Mouse (Mus musculus): ENCODE results near the gene Brap.
"Not testable (repeated sequence)": the region's sequence is repeated elsewhere in the genome, so short reads cannot be mapped to it uniquely, and the experiment has no call there.

Brap gene

DNA sequence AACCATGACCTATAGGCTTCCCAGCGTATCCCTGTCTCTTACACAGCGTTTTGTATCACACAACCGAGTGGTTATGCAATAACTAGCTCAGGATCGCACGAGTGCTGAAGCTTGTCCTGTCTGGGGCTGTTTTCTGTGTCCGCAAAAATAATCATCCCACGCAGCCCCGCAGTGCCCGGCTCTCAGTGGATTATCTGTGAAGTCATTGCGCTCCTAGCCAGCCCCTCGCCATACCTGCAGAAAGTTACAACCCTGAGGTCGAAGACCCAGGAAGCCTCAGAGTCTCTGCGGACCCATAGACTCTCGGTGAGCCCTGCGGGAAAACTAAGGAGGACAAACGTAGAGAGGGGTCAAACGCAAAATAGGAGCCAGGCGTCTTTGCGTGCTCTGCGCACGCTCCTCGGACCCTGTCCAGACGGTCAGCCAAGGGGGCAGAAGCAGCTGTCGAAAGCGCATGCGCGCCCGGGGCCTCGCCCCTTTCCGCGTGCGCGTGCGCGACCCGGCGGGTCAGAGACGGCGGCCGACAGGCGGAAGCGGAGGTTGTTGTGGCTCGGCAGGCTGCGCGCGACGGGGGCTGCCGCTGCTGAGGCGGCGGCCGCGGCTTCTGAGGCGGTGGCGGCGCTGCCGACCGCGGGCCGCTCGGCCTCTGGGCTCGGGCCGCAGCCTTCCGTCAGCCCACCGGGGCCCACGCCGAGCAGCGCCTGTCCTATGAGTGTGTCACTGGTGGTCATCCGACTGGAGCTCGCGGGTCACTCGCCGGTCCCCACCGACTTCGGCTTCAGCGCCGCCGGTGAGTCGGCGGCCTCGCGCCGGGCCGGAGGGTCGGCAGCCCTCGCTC, at the start of gene Brap, which contains the start of gene Acad10:
Gene Brap (plus strand): TSS at position 505 of the 838 bp plus-strand sequence.
Gene Acad10 (minus strand): TSS at position 456 of the 838 bp plus-strand sequence.
- peak; percentile 93 for DNase-seq

DNA sequence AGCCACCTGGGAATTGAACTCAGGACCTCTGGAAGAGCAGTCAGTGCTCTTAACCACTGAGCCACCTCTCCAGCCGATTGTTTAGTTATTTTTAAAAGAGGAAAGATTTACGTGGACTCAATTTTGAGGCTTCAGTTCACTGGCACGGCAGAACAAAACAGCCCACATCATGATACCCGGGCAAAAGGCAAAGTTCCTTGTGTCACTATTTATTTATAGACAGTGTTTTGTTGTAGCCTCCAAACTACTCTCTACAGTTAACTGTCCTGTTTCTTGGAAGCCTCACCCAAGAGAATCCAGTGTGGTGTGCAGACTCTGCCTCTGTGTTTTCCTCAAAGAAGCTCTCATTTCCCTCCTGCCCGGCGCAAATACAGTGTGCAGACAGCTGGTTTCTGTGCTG, 48.3 kb upstream of the Brap start:
- no peak for DNase-seq

DNA sequence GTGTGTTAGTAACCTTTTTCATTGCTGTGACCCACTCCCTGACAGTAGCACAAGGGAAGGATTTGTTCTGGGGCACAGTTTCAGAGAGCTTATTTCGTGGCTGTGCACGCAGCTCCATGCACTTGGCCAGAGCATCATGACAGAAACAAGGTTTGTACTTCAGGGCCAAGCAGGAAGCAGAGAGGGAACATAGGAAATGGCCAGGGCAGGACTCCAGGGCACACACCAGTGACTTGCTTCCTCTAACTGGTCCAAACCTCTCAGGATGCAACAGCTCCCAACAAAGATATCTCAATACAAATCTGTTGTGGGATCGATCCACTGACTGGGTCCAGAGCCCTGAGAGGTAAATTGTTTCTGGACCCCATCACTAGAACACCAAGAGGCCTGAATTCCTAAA, 45.4 kb upstream of the Brap start:
- not testable (repeated sequence) for DNase-seq

DNA sequence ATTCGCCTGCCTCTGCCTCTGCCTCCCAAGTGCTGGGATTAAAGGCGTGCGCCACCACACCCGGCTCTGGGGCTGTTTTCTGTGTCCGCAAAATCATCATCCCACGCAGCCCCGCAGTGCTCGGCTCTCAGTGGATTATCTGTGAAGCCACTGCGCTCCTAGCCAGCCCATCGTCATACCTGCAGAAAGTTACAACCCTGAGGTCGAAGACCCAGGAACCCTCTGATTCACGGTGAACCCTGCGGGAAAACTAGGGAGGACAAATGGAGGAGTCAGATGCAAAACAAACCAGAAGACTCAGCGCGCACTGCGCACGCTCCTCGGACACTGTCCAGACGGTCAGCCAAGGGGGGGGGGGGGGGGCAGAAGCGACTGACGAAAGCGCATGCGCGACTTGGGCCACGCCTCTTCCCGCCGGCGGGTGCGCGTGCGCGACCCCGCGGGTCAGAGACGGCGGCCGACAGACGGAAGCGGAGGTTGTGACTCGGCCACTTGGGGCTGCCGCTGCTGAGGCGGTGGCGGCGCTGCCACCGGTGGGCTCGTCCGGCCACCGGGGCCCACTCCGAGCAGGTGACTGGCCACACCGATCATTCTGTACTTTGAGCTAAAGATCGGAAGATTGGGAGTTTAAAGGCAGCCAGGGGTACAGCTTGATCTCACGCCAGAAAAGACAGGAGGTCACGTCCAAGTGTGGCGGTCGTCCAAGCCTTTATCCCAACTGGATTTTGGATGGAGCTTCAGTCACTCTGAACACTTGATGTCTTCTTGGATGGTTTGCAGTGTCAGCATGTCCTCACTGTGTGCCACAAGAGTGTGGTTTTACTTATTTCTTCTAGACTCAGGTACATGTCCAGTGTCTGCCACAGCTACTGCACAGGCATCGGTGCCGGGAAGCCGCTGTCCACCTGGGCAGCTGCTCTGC, 41.5 kb upstream of the Brap start, which contains the start of gene Acad12:
Gene Acad12 (minus strand): TSS at position 347 of the 922 bp plus-strand sequence.
- DNase-seq: peak; percentile 78

DNA sequence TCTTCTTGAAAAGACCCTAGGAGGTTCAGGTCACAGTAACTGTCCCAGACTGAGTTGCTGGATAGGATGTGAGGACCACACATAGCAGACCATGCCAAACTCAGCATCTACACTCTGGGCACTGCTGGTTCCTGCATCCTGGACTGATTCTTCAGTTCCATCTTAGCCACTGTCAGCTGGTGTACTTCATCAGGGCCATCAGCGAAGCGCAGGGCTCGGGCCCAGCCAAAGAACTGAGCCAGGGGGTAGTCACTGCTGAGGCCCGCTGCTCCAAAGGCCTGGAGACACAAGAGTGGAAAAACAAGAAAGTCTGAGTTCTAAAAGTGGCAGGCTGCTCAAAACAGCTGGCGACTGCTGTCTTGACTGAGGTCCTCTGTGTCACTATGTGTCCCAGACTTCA, 39.3 kb upstream of the Brap start:
- no peak for DNase-seq

DNA sequence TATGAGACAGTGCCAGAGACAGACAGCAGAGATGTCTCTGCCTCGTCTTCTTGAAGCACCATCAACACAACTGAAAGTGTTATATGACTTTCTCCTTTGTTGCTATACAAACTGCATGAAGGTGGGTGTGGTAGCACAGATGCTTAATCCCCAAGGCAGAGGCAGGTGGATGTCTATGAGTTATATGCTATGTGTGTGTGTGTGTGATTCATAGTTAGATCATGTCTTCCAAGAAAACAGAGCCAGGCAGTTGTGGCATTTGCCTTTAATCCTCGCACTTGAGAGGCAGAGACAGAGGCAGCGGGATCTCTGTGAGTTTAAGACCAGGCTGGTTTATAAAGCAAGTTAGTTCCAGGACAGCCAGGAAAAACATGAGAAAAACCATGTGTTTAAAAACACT, 37.1 kb upstream of the Brap start:
- no peak for DNase-seq

DNA sequence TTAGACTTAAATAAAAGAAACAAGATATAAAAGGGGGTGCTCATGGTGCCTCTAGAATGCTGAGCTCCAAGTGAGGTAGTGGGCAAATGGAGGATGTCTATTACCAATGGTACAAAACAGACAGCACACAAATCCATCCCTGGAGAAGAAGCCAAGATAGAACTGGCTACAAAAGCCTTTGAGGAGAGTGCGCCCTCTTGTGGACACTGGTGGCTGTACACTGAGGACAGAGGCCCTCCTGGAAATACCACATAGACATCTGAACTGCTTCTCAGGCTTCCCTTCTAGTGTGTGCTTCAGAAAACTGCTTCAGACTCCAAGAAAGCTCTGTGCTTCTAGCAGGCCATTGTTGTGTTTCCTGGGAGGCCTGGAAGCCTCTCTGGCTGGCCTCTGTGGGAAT, 32.5 kb upstream of the Brap start:
- peak; percentile 81 for DNase-seq

DNA sequence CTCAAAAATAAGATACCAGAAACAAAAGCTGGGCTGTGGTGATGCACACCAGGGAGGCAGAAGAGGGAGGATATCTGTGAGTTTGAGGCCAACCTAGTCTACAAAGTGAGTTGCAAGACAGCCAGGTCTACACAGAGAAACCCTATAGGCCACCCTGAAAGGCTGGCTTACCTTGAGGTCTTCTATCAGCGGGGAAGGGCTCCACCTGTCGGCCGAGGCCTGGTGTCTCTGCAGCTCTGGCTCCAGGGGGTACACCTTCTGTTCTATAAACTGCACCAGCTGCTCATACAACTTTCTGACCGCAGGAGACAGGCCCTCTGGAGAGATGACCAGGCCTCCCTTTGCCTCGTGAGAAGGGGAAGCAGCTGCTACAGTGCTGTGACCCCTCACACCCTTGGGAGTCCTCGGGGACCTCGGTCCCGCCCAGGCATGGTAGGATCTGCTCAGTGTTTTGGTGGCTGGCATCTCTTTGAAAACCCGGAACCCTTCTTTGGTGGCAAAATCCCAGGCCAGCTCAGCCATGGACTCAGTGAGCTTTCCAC, 29.2 kb upstream of the Brap start:
- peak; percentile 16 for DNase-seq

DNA sequence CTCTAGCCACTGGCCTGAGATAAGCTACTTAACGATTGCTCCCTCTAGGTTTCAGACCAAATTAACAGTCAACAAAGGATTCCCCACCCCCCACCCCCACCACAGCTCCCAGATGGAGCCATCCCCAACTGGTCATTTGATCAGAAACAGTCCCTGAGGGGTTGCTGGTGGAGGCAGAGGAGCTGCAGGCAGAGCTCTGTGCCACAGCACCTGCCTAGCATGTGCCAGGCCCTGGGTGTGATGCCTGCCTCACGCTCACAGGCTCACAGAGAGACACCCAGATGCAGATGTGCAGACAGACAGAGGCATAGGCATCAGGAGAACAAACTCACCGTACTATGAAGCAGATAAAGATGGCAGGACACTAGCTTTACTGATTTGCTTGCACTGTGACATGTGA, 27.6 kb upstream of the Brap start:
- no peak for DNase-seq

DNA sequence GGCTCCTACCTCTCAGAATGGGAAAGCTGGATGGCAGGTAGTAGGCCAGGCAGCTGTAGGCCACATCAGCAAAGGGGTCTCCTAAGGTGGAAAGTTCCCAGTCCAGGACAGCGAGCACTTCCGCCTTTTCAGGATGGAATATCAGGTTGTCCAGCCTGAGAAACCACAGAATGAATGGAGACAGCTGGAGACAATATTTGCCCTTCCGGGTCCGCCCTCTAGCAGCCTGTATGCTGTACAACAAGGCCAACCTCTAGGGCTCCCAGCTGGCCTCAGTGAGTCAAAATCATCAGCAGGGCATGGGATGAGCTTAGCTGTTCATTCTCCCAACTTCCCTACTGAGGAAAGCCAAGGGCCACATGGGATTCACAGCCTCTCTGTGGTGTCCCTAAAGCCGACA, 25.7 kb upstream of the Brap start:
- DNase-seq: no peak

DNA sequence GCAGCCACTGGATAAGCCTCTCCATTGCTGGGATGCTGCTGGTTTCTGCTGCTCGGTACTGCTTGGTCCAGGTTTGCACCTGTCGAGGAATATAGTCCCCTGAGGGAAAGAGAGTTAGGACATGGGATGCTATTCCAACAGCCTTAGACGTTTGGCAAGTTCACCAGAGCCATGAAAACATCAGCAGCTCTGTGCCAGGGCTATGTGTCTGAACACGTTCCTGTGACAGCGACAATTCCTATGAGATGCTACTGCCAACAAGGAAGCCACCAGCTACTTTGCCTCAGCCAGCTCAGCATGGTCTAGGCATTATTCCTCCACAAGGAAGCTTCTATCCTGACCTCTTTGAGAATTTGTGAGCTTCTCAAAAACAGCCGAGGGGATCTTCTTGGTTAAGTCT, 23.1 kb upstream of the Brap start:
- DNase-seq: no peak

DNA sequence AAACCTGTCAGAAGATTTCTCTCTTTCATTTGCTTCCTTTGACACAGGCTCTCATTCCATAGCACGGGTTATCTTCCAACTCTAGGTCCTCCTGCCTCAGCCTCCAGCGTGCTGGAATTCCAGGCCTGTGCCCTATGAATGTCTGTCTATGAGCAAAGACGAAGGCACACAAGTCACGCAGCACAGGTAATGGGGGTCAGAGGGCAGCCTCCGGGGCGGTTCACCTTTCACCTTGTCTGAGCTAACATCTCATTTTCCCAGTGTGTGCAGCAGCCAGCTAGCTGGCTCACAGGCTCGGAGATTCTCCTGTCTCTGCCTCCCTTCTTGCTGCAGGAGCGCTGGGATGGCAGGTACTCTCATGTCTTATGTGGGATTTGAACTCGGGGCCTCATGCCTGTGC, 20.8 kb upstream of the Brap start:
- DNase-seq: no peak

DNA sequence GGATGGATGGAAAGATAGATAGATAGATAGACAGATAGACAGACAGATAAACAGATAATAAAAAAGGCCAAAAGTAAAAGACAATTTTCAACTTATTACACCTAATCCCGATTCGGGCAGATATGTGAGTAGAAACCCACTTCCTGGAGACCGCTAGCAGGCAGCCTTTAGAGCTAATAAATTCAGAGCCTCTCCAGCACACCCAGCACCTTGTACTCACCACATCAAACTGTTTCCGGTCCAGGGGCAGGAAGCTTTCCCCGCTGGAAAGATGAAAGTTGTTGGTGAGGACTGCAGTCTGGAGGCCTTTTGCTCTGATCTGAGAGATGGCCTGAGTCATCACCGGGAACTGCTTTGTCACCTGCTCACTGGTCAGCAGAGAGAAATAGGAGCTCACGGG, 11.2 kb upstream of the Brap start:
- DNase-seq: no peak

DNA sequence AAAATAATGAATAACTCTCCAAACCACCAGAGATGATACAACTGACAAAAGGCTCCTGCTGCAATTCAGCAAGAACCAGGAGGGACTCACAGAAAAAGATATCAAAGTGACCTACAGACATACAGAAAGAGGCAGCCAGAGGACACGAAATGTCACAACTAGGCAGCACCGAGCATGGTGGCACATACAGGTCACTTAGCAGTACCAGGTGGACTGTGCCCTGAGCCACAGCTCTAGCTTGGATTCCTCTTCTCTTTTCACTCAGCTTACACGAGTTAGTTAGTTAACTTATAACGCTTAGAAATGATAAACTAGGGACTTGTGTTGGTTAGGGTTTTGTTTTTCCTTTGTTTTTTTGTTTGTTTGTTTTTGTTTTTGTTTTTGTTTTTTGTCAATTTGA, 5.8 kb upstream of the Brap start:
- no peak for DNase-seq

DNA sequence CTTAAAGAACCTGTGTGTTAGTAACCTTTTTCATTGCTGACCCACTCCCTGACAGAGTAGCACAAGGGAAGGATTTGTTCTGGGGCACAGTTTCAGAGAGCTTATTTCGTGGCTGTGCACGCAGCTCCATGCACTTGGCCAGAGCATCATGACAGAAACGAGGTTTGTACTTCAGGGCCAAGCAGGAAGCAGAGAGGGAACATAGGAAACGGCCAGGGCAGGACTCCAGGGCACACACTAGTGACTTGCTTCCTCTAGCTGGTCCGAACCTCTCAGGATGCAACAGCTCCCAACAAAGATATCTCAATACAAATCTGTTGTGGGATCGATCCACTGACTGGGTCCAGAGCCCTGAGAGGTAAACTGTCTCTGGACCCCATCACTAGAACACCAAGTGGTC, 3.5 kb upstream of the Brap start:
- not testable (repeated sequence) for DNase-seq

DNA sequence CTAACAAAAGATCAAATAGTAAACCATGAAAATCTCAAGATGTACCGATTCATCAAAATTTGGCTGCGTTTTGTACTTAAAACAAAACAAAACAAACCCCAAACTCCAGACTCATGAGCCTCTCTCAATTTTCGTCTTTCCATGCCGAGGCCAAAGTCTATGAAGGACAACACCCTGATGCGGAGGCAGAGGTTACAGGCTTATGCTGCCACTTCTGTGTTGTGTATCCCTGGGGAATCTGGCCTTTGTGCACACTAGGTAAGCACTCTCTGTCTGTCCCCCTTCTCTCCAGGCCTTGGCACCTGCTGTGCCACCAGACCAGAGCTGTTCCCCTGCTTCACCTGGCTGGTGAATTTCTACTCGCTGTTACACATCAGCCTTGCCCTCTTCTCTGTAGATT, 2.7 kb upstream of the Brap start:
- DNase-seq: not testable (repeated sequence)

DNA sequence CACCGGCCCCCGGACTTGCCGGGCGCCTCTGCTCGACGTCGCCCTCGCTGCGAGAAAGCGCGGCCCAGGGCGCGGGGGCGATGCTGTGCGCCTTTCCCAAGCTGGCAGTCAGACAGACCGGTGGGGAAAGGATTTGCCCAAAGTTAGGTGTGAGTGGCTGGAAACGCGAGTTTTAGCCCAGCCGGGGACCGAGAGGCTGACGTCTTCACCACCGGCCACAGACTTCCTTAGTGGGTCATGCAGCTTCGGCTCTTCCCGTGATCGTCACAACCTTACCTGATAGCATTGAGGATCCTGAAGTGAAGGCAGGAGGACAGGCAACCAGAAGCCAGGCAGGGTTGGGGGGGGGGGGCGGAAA, 513 bp downstream of the Brap start:
- DNase-seq: peak; percentile 41

DNA sequence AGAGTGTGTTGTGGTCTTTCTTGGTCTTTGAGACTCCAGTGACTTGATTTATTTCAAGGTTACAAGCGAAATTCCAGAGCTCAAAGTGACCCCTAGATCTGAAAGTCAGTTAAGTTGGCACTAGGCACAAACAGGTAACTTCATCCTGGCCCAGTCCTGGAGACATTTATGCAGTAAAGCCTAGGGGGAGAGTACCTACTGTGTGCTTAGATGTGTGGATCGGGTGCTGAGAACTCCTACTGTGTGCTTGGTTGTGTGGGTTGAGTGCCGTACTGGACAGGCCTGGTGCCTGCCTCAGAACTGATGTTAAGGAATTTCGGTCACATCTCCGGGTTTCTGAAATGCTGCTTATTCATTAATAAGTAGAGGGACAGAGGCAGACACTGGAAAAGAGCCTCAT, 1.1 kb downstream of the Brap start:
- DNase-seq: no peak

DNA sequence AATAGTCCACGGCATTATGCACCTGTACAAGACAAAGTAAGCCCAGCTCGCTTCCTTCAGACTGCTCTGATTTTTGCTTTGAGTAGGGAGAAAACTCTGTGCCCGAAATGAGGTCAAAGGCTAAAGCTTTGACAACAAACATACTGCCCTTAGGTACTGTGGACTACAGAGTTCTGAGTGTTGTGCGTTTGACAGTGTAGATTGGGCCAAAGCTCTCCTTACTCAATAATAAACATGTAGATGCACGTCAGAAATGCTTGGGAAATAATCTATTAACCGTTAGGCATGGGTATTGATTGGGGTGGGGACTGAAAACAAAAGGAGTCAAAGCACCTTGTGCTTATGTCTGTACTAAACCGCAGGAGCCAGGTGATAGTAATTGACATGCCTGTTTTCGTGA, 3.1 kb downstream of the Brap start:
- no peak for DNase-seq

DNA sequence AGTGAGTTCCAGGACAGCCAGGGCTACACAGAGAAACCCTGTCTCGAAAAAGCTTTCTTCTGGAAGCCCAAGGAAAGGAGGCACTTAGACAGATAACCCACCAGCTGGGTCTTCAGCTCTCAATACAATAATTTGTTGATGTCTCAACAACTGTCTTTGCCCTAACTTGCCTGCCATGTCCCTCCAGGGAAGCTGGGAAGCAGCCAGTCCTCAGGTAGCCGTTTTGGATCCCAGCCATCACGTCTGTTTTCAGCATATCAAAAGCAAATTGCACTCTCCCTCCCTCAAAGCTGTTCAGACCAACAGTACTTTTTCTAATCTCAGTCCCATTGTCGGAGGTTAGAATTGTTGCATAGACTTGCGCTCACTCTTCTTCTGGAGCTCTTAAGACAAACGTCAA, 3.7 kb downstream of the Brap start:
- no peak for DNase-seq

DNA sequence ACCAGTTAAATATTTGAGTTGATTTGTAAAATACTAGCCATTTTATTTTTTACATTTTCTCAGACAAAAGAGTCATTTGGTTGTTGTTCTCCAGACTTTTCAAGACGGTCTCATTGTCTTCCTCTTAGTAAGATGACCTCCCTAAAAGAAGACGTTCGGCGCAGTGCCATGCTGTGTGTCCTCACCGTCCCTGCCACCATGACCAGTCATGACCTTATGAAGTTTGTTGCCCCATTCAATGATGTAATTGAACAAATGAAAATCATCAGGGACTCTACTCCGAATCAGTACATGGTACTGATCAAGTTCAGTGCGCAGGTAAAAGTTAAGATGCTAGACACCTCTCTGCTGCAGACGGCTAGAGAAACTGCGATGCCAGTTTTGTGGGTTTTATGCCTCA, 4.6 kb downstream of the Brap start:
- DNase-seq: no peak

DNA sequence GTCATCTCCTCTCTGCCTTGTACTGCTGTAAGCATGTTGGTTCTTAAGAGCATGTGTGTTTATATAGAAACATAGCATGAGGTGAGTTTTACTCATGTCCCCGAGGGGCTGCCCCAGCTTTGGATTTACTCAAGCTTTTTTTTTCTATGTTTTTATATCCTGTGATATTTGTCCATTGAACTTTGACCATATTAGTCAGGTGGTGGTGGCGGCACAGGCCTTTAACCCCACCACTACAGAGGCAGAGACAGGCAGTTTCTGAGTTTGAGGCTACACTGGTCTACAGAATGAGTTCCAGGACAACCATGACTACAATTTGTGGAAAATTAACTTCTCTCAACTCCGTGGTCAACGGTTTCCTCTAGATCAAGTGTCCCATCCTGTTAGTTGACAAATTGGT, 6.7 kb downstream of the Brap start:
- no peak for DNase-seq

DNA sequence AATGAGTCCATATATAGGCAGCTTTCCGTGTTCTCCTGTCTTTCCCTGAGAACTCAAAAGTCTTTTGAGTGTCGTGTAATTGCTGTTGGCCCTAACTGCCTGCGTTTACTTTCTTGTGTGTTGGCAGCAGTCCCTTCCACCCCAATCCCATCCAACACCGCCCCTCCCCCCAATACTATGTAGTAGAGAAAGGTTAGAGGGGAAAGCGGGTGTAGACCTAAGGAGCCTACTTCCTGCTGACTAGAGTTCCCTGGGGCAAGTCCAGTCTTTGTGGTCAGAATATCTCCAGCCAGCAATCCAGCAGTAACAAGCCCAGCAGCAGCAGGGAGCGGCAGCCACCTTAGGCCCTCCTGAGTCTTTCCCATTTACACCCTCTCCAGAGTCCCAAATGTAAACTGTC, 8.0 kb downstream of the Brap start:
- DNase-seq: no peak

DNA sequence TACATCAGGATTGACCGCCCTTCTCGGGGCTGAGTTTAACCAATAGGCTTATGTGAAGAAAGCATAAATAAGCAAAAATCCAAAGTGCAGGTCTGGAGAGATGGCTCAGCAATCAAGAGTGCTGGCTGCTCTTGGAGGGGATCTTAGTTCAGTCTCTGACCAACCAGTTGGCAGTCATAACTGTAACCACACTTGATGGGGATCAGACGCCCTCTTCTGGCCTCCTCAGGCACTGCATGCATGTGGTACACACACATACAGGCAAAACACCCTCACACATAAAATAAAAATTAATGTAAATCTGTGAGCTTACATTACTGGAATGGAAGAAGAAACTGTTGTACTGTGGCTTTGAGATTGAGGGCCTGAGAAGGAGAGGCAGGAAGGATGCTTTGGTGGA, 10.0 kb downstream of the Brap start:
- DNase-seq: peak; percentile 39
